ENCODE assay signal across 19 mouse cellular contexts in the genomic region with DNA sequence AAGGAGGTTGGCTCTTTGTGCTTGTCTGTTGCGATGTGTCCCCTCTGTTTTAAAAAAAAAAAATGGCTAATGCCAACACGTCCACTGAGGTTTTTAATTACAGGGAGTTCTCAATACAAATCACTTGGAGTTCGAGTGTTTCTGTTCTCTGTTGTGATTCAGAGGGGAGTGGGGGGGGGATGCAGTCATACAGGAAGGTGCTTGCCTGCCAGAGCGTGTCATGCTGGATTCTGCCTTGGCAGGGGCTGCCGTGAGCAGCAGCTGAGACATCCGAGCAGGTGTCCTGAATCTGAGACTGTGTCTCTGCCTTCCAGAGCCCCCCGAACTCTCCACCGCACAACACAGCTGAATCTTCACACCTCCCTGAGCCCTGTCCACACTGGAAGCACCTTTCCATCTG.
DNase-seq lines count a peak whose midpoint lies in the region; ATAC-seq and TF ChIP-seq lines count a peak whose summit lies in the region.
"Had no signal": no experiment of that assay in that cellular context is flagged by ENCODE, and none has a peak within 500 bp of the region (broad histone marks: within the 10 kb centered on the region; RNA-seq: fewer than 3 reads in every experiment).

No protein-coding gene starts in this region.

- H3K36me3 ChIP-seq in kidney, postnatal 0 days (ENCODE audit: insufficient read depth, low read length): no peaks in the 10 kb centered on the region
- H3K36me3 ChIP-seq in neural tube, embryonic 14.5 days (ENCODE audit: control insufficient read depth, insufficient read depth, low read length): no peaks in the 10 kb centered on the region
- H3K36me3 ChIP-seq: embryonic facial prominence, embryonic 12.5 days; G1E; hindbrain, embryonic 12.5 days; liver, embryonic 15.5 days; neural tube, embryonic 12.5 days had no signal

- intact Hi-C loops in gastrocnemius, postnatal 14 days (cut with DNase I; ENCODE audit: low total_unique reads): no loop called here
- intact Hi-C loops in gastrocnemius, postnatal 36 days (cut with DNase I): no loop called here

- peak; percentile 49; the same call in 1 of the 2 replicates for ATAC-seq in kidney, postnatal 0 days (replicated peaks; ENCODE audit: low FRiP score, low read depth)
- ATAC-seq in neural tube, embryonic 14.5 days (ENCODE audit: low read depth): peak; percentile 41; the same call in 1 of the 2 replicates
- ATAC-seq: CD4-positive, CD25-positive, alpha-beta regulatory T cell, adult 4 months; intestine, postnatal 0 days had no signal

- H3K4me2 ChIP-seq in kidney, postnatal 0 days (ENCODE audit: low read length): no peak overlapping the region
- no peak overlapping the region for H3K4me2 ChIP-seq in neural tube, embryonic 14.5 days (ENCODE audit: low read depth, low read length)
- H3K4me2 ChIP-seq: embryonic facial prominence, embryonic 12.5 days; hindbrain, embryonic 12.5 days; liver, embryonic 15.5 days; neural tube, embryonic 12.5 days had no signal

- H3K9me3 ChIP-seq in kidney, postnatal 0 days (replicated peaks; ENCODE audit: low read length): no peaks in the 10 kb centered on the region
- H3K9me3 ChIP-seq in neural tube, embryonic 14.5 days (ENCODE audit: control insufficient read depth, low read length): no peaks in the 10 kb centered on the region
- H3K9me3 ChIP-seq: embryonic facial prominence, embryonic 12.5 days; hindbrain, embryonic 12.5 days; liver, embryonic 15.5 days; neural tube, embryonic 12.5 days had no signal

- 29% methylated on average over 8 of the region's 8 CpGs for WGBS in kidney, postnatal 0 days
- WGBS in neural tube, embryonic 14.5 days: 53% methylated on average over 8 of the region's 8 CpGs

- TF ChIP-seq CTCF in kidney, postnatal 0 days (IDR thresholded peaks at IDR 0.05; ENCODE audit: low read depth): no peak

- H3K4me3 ChIP-seq in kidney, postnatal 0 days (replicated peaks; ENCODE audit: low read depth, low read length): no peak overlapping the region
- no peak overlapping the region for H3K4me3 ChIP-seq in neural tube, embryonic 14.5 days (ENCODE audit: low read depth, low read length)
- H3K4me3 ChIP-seq: embryonic facial prominence, embryonic 12.5 days; hindbrain, embryonic 12.5 days; liver, embryonic 15.5 days; neural tube, embryonic 12.5 days had no signal

- no peaks in the 10 kb centered on the region for H3K4me1 ChIP-seq in kidney, postnatal 0 days (replicated peaks; ENCODE audit: insufficient read depth, low read length)
- H3K4me1 ChIP-seq in neural tube, embryonic 14.5 days (ENCODE audit: control insufficient read depth, insufficient read depth, low read length): no peaks in the 10 kb centered on the region
- H3K4me1 ChIP-seq: embryonic facial prominence, embryonic 12.5 days; liver, embryonic 15.5 days had no signal

- no peak overlapping the region for H3K27ac ChIP-seq in kidney, postnatal 0 days
- H3K27ac ChIP-seq in neural tube, embryonic 14.5 days (ENCODE audit: low read depth, low read length): no peak overlapping the region
- H3K27ac ChIP-seq: embryonic facial prominence, embryonic 12.5 days; hindbrain, embryonic 12.5 days; liver, embryonic 15.5 days; neural tube, embryonic 12.5 days; stomach, postnatal 0 days had no signal

- no peaks in the 10 kb centered on the region for H3K27me3 ChIP-seq in kidney, postnatal 0 days (ENCODE audit: insufficient read depth, low read length)
- H3K27me3 ChIP-seq in neural tube, embryonic 14.5 days (ENCODE audit: control insufficient read depth, insufficient read depth, low read length): no peaks in the 10 kb centered on the region
- H3K27me3 ChIP-seq: embryonic facial prominence, embryonic 12.5 days; hindbrain, embryonic 12.5 days; liver, embryonic 15.5 days; neural tube, embryonic 12.5 days had no signal

- H3K9ac ChIP-seq in kidney, postnatal 0 days (ENCODE audit: low read depth, low read length): no peak overlapping the region
- H3K9ac ChIP-seq in neural tube, embryonic 14.5 days (replicated peaks; ENCODE audit: low read depth, low read length): no peak overlapping the region
- H3K9ac ChIP-seq: embryonic facial prominence, embryonic 12.5 days; hindbrain, embryonic 12.5 days; liver, embryonic 15.5 days; neural tube, embryonic 12.5 days had no signal

- DNase-seq in cerebellum, postnatal 10 days: peak; percentile 70 to 75
- DNase-seq in cerebellum, adult 8-10 months: no peak
- peak; percentile 16 for DNase-seq in gastrocnemius, postnatal 14 days
- DNase-seq in gastrocnemius, postnatal 36 days: no peak
- DNase-seq in kidney, postnatal 0 days (ENCODE audit: low spot score): peak; percentile 59
- DNase-seq in kidney, adult 11 months: no peak
- no peak for DNase-seq in neural tube, embryonic 10.5 days (ENCODE audit: extremely low spot score, low spot score)
- DNase-seq: cerebellum, adult 11 months; lung, postnatal 10 days; right cerebral cortex, postnatal 25 days had no signal

Comparison
In these comparisons a context has a peak if more than half of its experiments do, and no peak if none do; other contexts are left out.
1. DNase-seq: peak in cerebellum, postnatal 10 days (2 of 2), gastrocnemius, postnatal 14 days (single experiment) and kidney, postnatal 0 days (single experiment); none in cerebellum, adult 8-10 months (single experiment), gastrocnemius, postnatal 36 days (0 of 2), kidney, adult 11 months (single experiment) and neural tube, embryonic 10.5 days (single experiment).